Mouse (Mus musculus) brain, adult 2 months (tissue): ENCODE measurements around the gene Baz1b.

Source experiments
- DNase-seq: peaks from one replicate; pipeline ENCODE4 v3.0.0; 2011; ENCODE audit warnings: low read depth, low spot score

Baz1b gene

DNA sequence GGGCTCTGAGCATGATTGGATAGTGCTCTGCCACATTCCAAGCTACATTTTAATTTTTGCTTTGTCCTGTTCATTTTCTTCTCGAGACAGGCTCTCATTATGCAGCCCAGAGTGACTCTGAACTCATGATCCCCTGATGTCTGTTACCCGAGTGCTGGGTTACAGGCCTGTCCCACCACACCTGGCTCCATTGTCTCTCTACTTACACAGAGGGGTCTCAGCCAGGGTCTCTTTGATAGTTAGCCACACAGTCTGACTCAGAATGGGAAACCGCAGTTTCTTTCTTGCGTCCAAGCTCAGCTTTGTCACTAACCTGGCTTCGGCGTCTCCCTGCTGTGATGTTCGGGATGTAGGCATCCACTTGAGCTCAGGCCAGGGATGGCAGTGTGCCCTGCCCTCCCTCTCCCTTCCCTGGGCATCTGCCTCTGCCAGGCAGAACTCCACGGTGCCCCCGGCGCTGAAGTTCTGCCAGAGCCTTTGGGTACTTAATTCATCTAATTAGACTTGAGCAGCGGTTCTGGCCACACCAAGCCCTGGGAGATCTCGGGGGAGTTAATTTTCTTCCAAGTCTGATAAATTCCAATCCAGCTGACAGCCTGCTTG is 84.6 kb downstream of the Baz1b start:
- peak; percentile 66 for DNase-seq

DNA sequence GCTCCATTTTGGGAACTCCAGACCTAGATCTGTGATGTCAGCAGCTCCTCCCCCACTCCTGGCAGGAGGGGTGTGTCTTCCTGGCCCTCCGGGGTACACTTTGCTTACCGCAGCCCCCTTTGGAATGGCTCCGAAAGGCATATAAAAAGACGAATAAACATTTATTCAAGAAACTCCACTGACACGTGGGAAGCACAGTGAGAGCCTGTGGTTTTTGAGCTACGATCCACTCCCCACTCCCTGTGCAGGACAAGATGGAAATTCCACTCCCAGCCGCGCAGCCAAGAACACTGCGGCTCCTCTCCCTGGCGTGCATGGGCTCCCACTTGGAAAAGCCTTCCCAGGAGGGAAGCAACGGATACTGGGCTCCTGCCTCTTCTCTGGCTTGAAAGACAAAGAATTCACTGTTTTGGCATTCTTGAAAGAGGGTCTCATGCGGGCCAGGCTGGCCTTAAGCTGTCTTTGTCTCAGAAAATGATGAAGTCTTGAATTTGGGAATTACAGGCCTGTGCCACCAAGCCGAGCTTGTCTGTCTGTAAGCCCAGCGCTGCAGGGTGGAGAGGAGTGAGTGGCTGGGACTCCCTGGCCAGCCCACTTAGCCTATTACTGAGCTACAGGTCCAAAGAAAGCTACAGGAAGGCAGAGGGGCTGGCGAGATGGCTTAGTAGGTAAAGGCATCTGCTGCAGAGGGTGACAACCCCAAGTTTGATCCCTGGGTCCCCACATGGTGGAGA is 87.8 kb downstream of the Baz1b start:
- peak; percentile 23 for DNase-seq

DNA sequence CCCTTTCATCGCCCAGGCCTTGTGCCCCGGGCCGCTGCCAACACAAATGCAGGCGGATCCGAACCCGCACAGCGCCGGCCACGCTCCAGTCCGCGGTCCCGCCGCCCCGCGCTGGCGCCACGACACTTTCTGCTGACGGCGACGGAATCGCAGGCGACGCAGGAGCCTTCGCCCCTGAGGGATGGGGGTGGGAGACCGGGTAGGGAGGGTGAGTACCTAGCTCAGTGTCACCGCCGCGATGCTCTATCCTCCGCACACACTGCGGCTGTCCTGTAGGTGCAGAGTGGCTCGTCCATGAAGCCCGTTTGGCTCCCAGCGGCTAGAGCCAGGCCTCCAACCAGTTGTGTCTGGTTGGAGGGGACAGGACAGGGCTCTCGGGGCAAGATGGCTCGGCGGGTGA is 89.5 kb downstream of the Baz1b start:
- DNase-seq = no peak

DNA sequence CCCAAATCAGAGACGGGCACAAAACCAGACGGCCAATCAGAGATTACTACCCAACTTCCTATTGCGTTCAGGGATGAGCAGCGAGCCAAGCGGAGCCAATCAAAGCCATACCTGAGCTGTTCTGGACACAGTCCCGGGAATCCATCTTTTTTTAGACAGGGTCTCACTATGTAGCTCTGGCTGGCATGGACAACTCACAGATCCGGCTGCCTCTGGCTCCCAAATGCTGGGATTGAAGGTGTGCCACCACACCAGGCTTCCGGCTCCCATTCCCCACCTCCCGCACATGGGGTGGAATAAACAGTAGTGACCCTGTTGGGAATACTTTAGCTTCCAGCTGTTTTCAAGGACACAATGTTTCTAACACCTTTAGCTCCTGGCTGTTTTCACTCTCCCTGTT is 93.2 kb downstream of the Baz1b start:
- no peak for DNase-seq

DNA sequence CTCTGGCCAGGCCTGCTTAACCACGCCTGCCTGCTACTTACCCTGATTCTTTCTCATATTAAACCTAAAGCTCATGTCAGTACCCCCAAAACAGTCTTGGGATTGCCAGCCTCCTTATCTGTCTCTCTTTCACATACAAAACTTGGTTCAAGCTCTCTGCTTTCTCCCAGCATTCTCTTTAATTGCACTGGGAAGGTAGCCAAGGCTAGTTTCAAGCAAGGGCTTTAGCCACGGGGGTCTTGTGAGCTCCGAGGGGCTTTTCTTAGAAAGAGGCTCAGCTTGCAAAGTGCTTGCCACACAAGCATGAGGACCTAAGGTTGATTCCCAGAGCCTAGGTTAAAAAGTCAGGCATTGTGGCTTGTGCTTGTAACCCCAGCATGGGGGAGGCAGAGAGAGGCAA is 98.1 kb downstream of the Baz1b start:
- DNase-seq = no peak

DNA sequence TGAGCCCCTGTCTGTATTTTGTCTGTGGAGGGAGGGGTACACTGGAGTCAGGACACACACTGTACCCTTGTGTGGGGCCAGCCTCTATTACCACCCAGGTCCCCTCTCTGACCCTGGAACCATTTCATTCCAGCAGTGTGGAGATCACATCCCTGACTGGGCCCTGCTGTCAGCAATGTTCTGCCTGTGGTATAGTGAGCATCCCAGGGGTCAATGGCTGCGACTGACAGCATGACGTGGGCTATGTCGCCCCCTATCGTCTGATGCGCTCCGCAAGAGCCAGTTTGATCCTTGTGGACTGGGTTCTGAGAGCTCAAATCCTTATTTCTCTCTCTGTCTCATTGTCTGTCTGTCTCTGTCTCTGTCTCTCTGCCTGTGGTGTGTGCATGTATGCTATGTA is 99.1 kb downstream of the Baz1b start:
- DNase-seq = peak; percentile 80

DNA sequence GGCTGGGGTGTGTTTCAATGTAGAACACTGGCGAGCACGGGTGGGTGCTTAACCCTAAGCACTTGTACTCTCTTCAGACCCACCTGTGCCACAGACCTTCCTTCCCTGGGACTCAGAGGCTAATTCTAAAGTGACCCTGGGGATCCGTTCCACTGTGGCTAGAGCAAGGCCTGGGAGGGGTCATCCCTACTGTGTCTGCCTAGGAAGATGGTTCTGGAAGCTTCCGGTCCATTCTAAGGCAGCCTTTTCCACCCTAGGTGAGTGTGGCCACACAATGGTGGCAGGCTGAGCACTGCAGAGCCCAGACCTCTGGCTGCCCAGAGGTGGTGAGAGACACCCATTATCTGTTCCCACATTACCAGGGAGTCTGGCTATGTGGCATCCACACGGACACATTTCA is 99.9 kb downstream of the Baz1b start:
- DNase-seq = no peak

DNA sequence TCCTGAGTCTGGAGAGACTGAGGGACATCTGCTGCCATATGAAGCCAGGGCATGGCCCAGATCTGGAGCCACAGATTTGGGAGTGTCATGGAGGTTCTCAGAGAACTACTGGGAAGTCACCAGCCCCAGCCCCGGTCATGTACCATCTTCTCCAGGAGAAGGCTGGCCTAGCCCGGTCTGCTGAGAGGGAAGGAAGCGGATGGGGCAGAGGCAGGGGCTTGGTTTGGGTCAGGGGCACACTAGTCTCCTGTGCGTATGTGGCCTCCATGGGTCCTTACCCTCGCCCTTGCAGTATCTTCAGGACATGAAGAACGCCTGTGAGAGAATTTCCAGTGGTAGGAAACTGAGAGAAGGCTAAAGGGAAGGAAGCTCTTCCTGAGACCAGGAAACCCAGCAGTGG is 103.6 kb downstream of the Baz1b start:
- DNase-seq = no peak

DNA sequence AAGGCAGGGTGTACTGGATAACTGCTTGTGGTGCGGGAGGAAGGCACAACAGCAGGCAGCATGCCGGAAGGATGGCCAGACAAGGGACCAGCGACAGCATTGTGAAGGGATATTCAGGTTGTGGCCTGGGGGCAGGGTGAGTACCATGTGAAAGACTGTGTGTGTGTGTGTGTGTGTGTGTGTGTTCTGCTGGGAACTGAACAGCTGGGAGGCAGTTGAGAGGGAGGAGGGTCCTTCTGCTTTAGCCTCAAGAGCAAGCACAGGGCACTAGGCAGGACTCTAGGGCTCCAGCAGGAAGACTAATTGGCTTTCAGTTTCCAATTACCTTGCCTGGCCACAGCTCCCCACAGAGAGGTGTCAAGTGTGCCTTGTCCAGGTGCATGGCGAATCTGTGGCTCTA is 104.1 kb downstream of the Baz1b start:
- DNase-seq = no peak

DNA sequence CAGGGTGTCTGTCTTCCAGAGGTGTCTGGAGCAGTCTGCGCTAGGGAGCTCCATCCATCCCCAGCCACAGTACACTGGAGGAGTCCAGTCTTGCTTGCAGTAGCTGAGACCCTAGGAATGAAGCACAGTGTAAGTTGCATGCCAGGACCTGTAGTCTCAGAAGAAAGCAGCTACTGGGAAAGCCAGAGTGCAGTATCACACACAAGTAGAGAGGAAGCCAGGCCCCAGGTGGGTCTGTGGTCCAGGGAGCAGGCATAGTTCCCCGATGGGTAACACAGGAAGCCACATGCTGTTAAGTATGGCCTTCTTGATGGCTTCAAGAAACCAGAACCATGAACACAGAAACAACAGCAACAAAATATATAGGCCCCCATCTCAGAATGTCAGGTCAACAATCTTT is 104.9 kb downstream of the Baz1b start:
- DNase-seq = no peak
